Mouse (Mus musculus) embryonic fibroblast, embryonic 13.5 days (primary cell): ENCODE measurements around the gene Rom1.

Source experiments
- CTCF ChIP-seq: IDR thresholded peaks from 2 replicates; pipeline ENCODE4 v1.5.1; 2011; ENCODE audit warnings: mild to moderate bottlenecking, control low read depth, low read length, moderate library complexity, borderline replicate concordance; ENCODE audit not compliant: insufficient read depth
- POLR2A ChIP-seq: IDR thresholded peaks from 2 replicates; pipeline ENCODE4 v1.6.1; 2011; ENCODE audit warnings: low read depth, mild to moderate bottlenecking, control low read depth, low read length, moderate library complexity

GRCm38 (mm10) chr19:8881034-8881392, 48.1 kb downstream of the Rom1 start:
- TF ChIP-seq CTCF (no peak), POLR2A (no peak)
